Mouse (Mus musculus) kidney, adult 11 months (tissue): ENCODE measurements around the gene Elp5.
"Not testable (repeated sequence)": the region's sequence is repeated elsewhere in the genome, so short reads cannot be mapped to it uniquely, and the experiment has no call there.

Source experiments
- DNase-seq: peaks from one replicate; pipeline ENCODE4 v3.0.0; 2022

Elp5 gene

GRCm38 (mm10) chr11:69933066-69933465 lies 49.3 kb downstream of the Elp5 start:
- no peak for DNase-seq

DNA sequence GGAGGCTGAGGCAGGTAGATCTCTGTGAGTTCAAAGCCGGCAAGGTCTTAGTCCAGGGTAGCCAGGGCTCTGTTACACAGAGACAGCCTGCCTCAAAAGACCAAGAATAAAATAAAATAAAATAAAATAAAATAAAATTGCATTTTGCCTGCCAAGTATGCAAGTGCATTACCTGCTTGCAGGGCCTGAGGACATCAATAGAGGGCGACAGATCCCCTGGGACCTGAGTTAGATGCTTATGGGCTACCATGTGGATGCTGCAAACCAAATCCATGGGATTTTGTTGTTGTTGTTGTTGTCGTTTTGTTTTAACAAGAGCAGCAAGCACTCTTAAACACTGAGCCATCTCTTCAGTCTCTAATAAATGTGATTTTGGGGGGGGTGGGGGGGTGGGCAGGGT lies 50.1 kb downstream of the Elp5 start:
- no peak for DNase-seq

DNA sequence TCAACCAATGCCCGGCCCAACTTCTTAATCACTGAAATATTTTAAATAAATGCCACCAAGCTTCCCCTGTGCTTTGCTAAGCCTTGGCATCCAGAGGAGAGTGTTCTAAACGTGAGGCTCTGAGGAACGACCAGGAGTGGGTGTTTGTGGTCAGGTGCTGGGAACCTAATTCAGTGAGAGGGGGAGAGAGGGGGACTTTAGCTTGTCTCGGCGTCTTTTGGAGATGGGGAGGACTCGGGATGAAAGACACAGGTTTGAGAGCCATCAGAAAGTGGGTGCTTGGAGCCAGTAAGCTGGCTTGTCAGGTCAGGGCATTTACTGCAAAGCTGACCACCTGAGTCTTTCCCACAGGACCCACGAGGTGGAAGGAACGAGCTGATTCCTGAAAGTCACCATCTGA lies 50.5 kb downstream of the Elp5 start:
- DNase-seq = no peak

DNA sequence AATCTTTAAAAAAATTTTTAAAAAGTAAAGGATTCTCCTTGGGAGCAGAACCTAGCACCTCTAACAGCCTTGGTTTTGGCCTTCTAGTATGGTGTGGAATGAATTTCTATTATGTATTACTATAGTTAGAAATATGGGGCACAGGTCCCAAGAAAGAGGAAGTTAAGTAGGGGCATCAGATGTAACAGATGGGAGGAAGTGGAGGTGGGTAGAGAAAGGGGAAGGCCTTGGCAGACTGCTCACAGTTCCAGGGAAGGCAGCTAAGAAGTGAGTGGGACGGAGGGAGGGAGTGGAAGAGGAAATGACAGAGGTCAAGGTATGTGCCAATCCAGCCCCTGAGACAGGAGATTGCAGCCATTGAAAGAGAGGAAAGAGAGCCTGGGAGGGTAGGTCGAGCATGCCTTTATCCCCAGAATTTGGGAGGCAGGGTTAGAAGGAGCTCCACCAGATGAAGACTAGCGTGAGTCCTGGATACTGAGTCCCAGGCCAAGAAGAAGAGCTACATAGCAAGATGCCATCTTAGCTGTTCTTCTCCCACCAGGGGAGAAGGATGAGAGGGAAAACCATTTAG lies 51.3 kb downstream of the Elp5 start:
- no peak for DNase-seq

- DNase-seq = not testable (repeated sequence)
Observed at GRCm38 (mm10) chr11:69930176-69930575, 52.1 kb downstream of the Elp5 start.

DNA sequence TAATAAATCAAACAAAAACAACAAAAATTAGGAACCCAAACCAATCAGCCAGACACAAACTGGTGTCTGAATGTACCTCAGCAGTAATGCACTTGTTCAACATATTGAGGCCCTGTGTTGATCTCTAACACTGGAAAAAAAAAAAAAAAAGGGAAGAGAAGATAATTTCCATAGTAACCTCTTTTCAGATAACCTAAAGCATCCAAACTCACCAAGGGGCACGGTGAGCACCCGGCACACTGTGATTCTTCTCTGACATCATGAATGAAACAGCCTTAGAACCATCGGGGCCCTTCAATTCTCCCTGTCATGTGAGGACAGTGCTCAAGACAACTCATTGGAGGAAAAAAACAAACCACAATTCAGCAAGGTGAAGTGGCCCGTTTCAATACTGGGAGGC lies 52.6 kb downstream of the Elp5 start:
- DNase-seq = no peak

GRCm38 (mm10) chr11:69927501-69927900 lies 54.8 kb downstream of the Elp5 start:
- DNase-seq = no peak

- DNase-seq = no peak
Observed at GRCm38 (mm10) chr11:69922796-69923195, 59.5 kb downstream of the Elp5 start.

- no peak for DNase-seq
Observed at GRCm38 (mm10) chr11:69922012-69922756, 60.1 kb downstream of the Elp5 start.

DNA sequence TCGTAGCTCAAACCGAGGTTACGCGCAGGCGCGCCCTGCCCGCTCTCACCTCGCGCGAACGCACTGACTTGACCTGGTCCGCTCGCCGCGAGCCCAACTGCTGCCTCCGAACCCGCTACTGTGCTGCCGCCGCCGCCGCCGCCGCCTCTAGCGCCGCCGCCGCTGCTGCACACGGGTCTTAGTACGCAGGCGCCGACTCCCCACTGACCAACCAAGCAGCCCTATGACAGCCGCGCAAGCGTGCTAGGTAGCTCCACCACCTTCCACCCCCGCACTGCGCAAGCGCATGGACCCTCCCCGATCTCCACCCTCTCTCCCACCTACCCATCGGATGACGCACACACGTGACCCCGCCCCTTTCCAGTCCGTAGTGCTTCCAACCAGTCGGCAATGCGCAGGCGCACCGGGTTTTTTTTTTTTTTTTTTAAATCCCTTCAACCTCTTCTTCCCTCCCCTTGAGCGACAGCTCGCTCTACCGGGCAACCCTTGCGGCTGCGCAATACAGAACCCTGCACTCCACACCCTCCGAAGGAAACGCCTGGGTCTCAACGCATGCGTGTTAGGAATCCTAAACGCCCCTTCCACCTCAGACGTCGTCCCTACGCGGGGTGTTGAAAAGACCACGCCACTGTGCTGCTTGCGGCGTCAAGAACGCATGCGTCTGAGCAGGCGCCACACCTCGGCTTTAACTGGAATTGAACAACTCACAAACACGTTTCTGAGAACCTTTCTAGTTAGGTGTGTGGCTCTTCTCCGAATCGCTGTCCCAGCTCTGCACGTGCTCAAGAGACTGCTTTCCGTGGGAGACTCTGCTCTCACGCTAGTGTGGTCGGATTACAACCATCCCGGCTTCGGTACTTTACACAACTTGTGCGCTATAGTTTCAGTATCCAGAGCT lies 61.0 kb downstream of the Elp5 start, which contains the start of gene Eif5a:
Gene Eif5a (minus strand): TSS at position 845 of the 898 bp plus-strand sequence.
- DNase-seq = peak; percentile 100

- DNase-seq = peak; percentile 59
Observed at GRCm38 (mm10) chr11:69920266-69921031, 61.9 kb downstream of the Elp5 start.

DNA sequence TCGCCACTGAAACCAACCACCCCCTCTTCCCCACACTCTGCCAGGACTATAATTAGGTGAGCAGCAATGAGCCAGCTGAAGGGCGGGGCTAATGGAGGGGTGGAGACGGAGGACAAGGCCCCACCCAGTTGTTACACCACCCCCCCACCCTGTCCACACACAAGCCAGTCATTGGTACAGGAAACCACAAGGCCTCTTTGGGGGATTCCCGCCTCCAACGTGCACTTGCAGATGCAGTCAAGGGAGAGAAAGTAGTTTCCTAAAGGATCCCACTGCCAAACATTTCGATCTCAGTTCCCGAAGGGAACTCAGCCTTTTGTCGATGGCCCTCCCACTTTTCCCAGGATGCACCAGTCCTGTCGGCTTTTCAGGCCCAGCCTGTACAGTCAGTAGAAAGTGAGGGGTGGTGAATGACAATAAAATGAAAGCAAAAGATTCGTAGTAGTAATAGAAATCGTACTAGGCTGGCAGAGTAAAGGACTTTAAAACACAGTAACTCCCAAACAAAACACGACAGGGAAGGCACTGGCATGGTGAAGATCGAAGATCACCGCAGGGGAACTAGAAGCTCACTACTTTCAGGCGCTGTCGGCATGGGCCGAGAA lies 62.6 kb downstream of the Elp5 start:
- peak; percentile 84 for DNase-seq

DNA sequence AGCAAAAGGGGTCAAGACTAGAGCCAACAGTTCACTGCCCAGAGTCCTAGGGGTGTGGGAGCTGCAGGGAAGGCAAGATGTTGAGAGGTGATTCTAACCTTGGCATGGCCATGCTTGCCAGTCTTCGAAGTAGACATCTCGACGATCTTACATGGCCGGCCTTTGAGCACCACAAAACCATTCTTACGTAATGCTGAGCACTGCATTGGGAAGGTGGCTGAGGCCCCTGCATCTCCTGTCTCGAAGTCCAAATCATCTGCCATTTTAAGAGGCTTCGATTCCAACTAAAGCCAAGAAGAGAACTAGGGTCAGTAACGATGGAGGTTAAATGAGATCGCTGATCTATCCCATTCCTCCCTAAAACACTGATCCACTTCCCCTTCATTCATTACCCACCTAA lies 63.3 kb downstream of the Elp5 start:
- DNase-seq = no peak
